Mouse (Mus musculus) heart, embryonic 10.5 days (tissue): Measurements from ENCODE around the gene Cacng7. TPM values are rescaled to one million over a fixed set of nuclear protein-coding genes. Genes with fewer than 3 reads are reported as not detected.

Source experiments
- DNase-seq: peaks from one replicate; pipeline ENCODE4 v3.0.0-alpha.2; 2017; ENCODE audit warnings: low spot score
- H3K27ac ChIP-seq: fragments of 300-500 bp; sonication (generic); 2 replicates; pipeline ENCODE4 v1.5.1; 2016; ENCODE audit warnings: mild to moderate bottlenecking
- H3K27me3 ChIP-seq: fragments of 300-500 bp; sonication (generic); 2 replicates; pipeline ENCODE4 v1.6.1; 2016; ENCODE audit warnings: mild to moderate bottlenecking; ENCODE audit not compliant: poor library complexity, insufficient read depth, severe bottlenecking
- H3K36me3 ChIP-seq: fragments of 300-500 bp; sonication (generic); 2 replicates; pipeline ENCODE4 v1.6.1; 2016; ENCODE audit warnings: mild to moderate bottlenecking, moderate library complexity
- H3K4me1 ChIP-seq: fragments of 300-500 bp; sonication (generic); 2 replicates; pipeline ENCODE4 v1.6.1; 2016; ENCODE audit warnings: mild to moderate bottlenecking
- H3K4me3 ChIP-seq: fragments of 300-500 bp; sonication (generic); 2 replicates; pipeline ENCODE4 v1.5.1; 2016; ENCODE audit warnings: mild to moderate bottlenecking, moderate library complexity
- H3K9me3 ChIP-seq: fragments of 300-500 bp; sonication (generic); 2 replicates; pipeline ENCODE4 v1.6.1; 2016; ENCODE audit warnings: mild to moderate bottlenecking, moderate library complexity
- WGBS: fragments of 180-500 bp; shearing (Covaris S2); methylation state at CpG from one replicate; pipeline ENCODE4 v1.1.7; 2016; 5-methylcytosine and 5-hydroxymethylcytosine counted together
- polyA plus RNA-seq: library from polyadenylated mRNA; unstranded; fragments of >200 nt; fragmentation: Nextera tagmentation; extraction: Ambion mirVana; gene quantifications from 2 replicates; pipeline ENCODE4 v1.2.1, GENCODE M21; 2016

Gene Cacng7
- polyA plus RNA-seq, 1 experiment from 2014 or later = 1.3 TPM

- DNase-seq = no peak
- WGBS = 2% methylated on average over 42 of the region's 42 CpGs
- no peak overlapping the region for H3K27ac ChIP-seq
- peak overlapping the region; percentile 52 for H3K4me3 ChIP-seq
- H3K9me3 ChIP-seq = no peaks in the 10 kb centered on the region
- peaks cover 43% of the 10 kb centered on the region for H3K27me3 ChIP-seq
- no peaks in the 10 kb centered on the region for H3K36me3 ChIP-seq
- peaks cover 16% of the 10 kb centered on the region for H3K4me1 ChIP-seq
Measured at GRCm38 (mm10) chr7:3366705-3367516, 34.2 kb downstream of the Cacng7 start.

GRCm38 (mm10) chr7:3367569-3367968, 34.8 kb downstream of the Cacng7 start:
- peaks cover 16% of the 10 kb centered on the region for H3K4me1 ChIP-seq
- H3K9me3 ChIP-seq = no peaks in the 10 kb centered on the region
- DNase-seq = no peak
- peak overlapping the region; percentile 52 for H3K4me3 ChIP-seq
- WGBS = 5% methylated on average over 11 of the region's 11 CpGs
- H3K27ac ChIP-seq = no peak overlapping the region
- peaks cover 43% of the 10 kb centered on the region for H3K27me3 ChIP-seq
- no peaks in the 10 kb centered on the region for H3K36me3 ChIP-seq

GRCm38 (mm10) chr7:3368311-3368710, 35.6 kb downstream of the Cacng7 start:
- Histone ChIP-seq H3K4me1 (peaks cover 16% of the 10 kb centered on the region), H3K4me3 (peak overlapping the region; percentile 52; the same call in 1 of the 2 replicates), H3K9me3 (no peaks in the 10 kb centered on the region), H3K27ac (no peak overlapping the region), H3K27me3 (peaks cover 43% of the 10 kb centered on the region), H3K36me3 (no peaks in the 10 kb centered on the region)
- no peak for DNase-seq
- 22% methylated on average over 12 of the region's 12 CpGs for WGBS

- no peaks in the 10 kb centered on the region for H3K9me3 ChIP-seq
- H3K36me3 ChIP-seq = no peaks in the 10 kb centered on the region
- DNase-seq = no peak
- peaks cover 16% of the 10 kb centered on the region for H3K4me1 ChIP-seq
- H3K27ac ChIP-seq = no peak overlapping the region
- H3K4me3 ChIP-seq = no peak overlapping the region
- H3K27me3 ChIP-seq = peaks cover 43% of the 10 kb centered on the region
- WGBS = 65% methylated on average over 6 of the region's 6 CpGs
Measured at GRCm38 (mm10) chr7:3369189-3369588, 36.4 kb downstream of the Cacng7 start.

- Histone ChIP-seq H3K27ac (no peak overlapping the region), H3K27me3 (peaks cover 36% of the 10 kb centered on the region), H3K4me1 (peaks cover 16% of the 10 kb centered on the region), H3K36me3 (no peaks in the 10 kb centered on the region), H3K4me3 (no peak overlapping the region), H3K9me3 (no peaks in the 10 kb centered on the region)
- no peak for DNase-seq
- WGBS = 39% methylated on average over 4 of the region's 4 CpGs
Measured at GRCm38 (mm10) chr7:3370407-3370806, 37.7 kb downstream of the Cacng7 start.

GRCm38 (mm10) chr7:3372376-3372775, 39.6 kb downstream of the Cacng7 start:
- Histone ChIP-seq H3K4me3 (no peak overlapping the region), H3K9me3 (no peaks in the 10 kb centered on the region), H3K27ac (no peak overlapping the region), H3K36me3 (no peaks in the 10 kb centered on the region), H3K27me3 (peaks cover 16% of the 10 kb centered on the region), H3K4me1 (peaks cover 5% of the 10 kb centered on the region)
- WGBS = 61% methylated on average over 2 of the region's 2 CpGs
- no peak for DNase-seq

- Histone ChIP-seq H3K27me3 (peaks cover 5% of the 10 kb centered on the region), H3K27ac (no peak overlapping the region), H3K9me3 (no peaks in the 10 kb centered on the region), H3K36me3 (no peaks in the 10 kb centered on the region), H3K4me1 (no peaks in the 10 kb centered on the region), H3K4me3 (no peak overlapping the region)
- no peak for DNase-seq
- WGBS = 88% methylated on average over 8 of the region's 8 CpGs
Measured at GRCm38 (mm10) chr7:3373754-3374153, 41.0 kb downstream of the Cacng7 start.

- Histone ChIP-seq H3K4me1 (no peaks in the 10 kb centered on the region), H3K36me3 (no peaks in the 10 kb centered on the region), H3K9me3 (no peaks in the 10 kb centered on the region), H3K4me3 (no peak overlapping the region), H3K27me3 (no peaks in the 10 kb centered on the region), H3K27ac (no peak overlapping the region)
- 45% methylated on average over 4 of the region's 4 CpGs for WGBS
- no peak for DNase-seq
Measured at GRCm38 (mm10) chr7:3376831-3377230, 44.1 kb downstream of the Cacng7 start.

GRCm38 (mm10) chr7:3382123-3382522, 49.4 kb downstream of the Cacng7 start:
- H3K9me3 ChIP-seq = no peaks in the 10 kb centered on the region
- H3K27ac ChIP-seq = no peak overlapping the region
- no peaks in the 10 kb centered on the region for H3K27me3 ChIP-seq
- no peak overlapping the region for H3K4me3 ChIP-seq
- H3K4me1 ChIP-seq = no peaks in the 10 kb centered on the region
- 85% methylated on average over 9 of the region's 9 CpGs for WGBS
- no peaks in the 10 kb centered on the region for H3K36me3 ChIP-seq
- DNase-seq = no peak

GRCm38 (mm10) chr7:3384807-3385319, 52.1 kb downstream of the Cacng7 start:
- no peaks in the 10 kb centered on the region for H3K4me1 ChIP-seq

GRCm38 (mm10) chr7:3386036-3386730, 53.4 kb downstream of the Cacng7 start:
- 73% methylated on average over 6 of the region's 6 CpGs for WGBS

More at GRCm38 (mm10) chr7:3384807-3385319, 52.1 kb downstream of the Cacng7 start:
- 73% methylated on average over 5 of the region's 5 CpGs for WGBS
- Histone ChIP-seq H3K9me3 (no peaks in the 10 kb centered on the region), H3K4me3 (no peak overlapping the region), H3K27ac (no peak overlapping the region), H3K36me3 (no peaks in the 10 kb centered on the region), H3K27me3 (0 out of 2 replicates have a peak, but pooled peaks cover 4% of the 10 kb centered on the region)
- DNase-seq = no peak

GRCm38 (mm10) chr7:3387761-3388160, 55.0 kb downstream of the Cacng7 start:
- Histone ChIP-seq H3K4me3 (no peak overlapping the region), H3K4me1 (0 out of 2 replicates have a peak, but pooled peaks cover 4% of the 10 kb centered on the region), H3K27ac (no peak overlapping the region), H3K9me3 (no peaks in the 10 kb centered on the region), H3K36me3 (no peaks in the 10 kb centered on the region), H3K27me3 (peaks cover 27% of the 10 kb centered on the region; the same call in 1 of the 2 replicates)
- WGBS = 82% methylated on average over 18 of the region's 18 CpGs
- no peak for DNase-seq

More at GRCm38 (mm10) chr7:3386036-3386730, 53.4 kb downstream of the Cacng7 start:
- H3K27ac ChIP-seq = no peak overlapping the region
- H3K9me3 ChIP-seq = no peaks in the 10 kb centered on the region
- H3K27me3 ChIP-seq = peaks cover 15% of the 10 kb centered on the region; the same call in 1 of the 2 replicates
- H3K4me1 ChIP-seq = 0 out of 2 replicates have a peak, but pooled peaks cover 4% of the 10 kb centered on the region
- no peak overlapping the region for H3K4me3 ChIP-seq
- DNase-seq = no peak
- H3K36me3 ChIP-seq = no peaks in the 10 kb centered on the region

- H3K9me3 ChIP-seq = no peaks in the 10 kb centered on the region
- WGBS = 38% methylated on average over 6 of the region's 6 CpGs
- no peak overlapping the region for H3K27ac ChIP-seq
- no peaks in the 10 kb centered on the region for H3K36me3 ChIP-seq
- H3K4me3 ChIP-seq = no peak overlapping the region
- peaks cover 27% of the 10 kb centered on the region; the same call in 1 of the 2 replicates for H3K27me3 ChIP-seq
- H3K4me1 ChIP-seq = 0 out of 2 replicates have a peak, but pooled peaks cover 4% of the 10 kb centered on the region
- no peak for DNase-seq
Measured at GRCm38 (mm10) chr7:3388885-3389284, 56.1 kb downstream of the Cacng7 start.
